ENCODE assay signal across 8 mouse cellular contexts in genomic region chr6:28260425-28261191, GRCm38 (mm10).
DNase-seq lines count a peak whose midpoint lies in the region; ATAC-seq and TF ChIP-seq lines count a peak whose summit lies in the region.

No protein-coding gene starts in this region.

- no peaks in the 10 kb centered on the region for H3K9me3 ChIP-seq in hindbrain, embryonic 14.5 days (ENCODE audit: control insufficient read depth, low read length)
- H3K9me3 ChIP-seq in limb, embryonic 14.5 days (ENCODE audit: control insufficient read depth, low read length): no peaks in the 10 kb centered on the region
- no peaks in the 10 kb centered on the region for H3K9me3 ChIP-seq in midbrain, embryonic 15.5 days

- peaks cover 19% of the 10 kb centered on the region for H3K36me3 ChIP-seq in hindbrain, embryonic 14.5 days (replicated peaks; ENCODE audit: control insufficient read depth, insufficient read depth)
- peaks cover 7% of the 10 kb centered on the region; the same call in 1 of the 2 replicates for H3K36me3 ChIP-seq in limb, embryonic 14.5 days (ENCODE audit: control insufficient read depth, insufficient read depth, low read length)
- 0 out of 2 replicates have a peak, but pooled peaks cover 8% of the 10 kb centered on the region for H3K36me3 ChIP-seq in midbrain, embryonic 15.5 days (replicated peaks)
- H3K36me3 ChIP-seq in splenic B cell, adult 2 months (ENCODE audit: control insufficient read depth, insufficient read depth, low read length, poor library complexity, severe bottlenecking): no peaks in the 10 kb centered on the region; the same call in 1 of the 2 replicates

- H3K27ac ChIP-seq in brown adipose tissue, adult 24 weeks (replicated peaks; ENCODE audit: low read depth, low read length): 0 out of 2 replicates have a peak overlapping the region, but pooled peaks have one; percentile 63
- peak overlapping the region; percentile 78 for H3K27ac ChIP-seq in hindbrain, embryonic 14.5 days
- peak overlapping the region; percentile 78; the same call in 1 of the 2 replicates for H3K27ac ChIP-seq in limb, embryonic 14.5 days (replicated peaks; ENCODE audit: low read depth, low read length)
- H3K27ac ChIP-seq in midbrain, embryonic 15.5 days: peak overlapping the region; percentile 82

- intact Hi-C loops in gastrocnemius, postnatal 14 days (cut with DNase I; ENCODE audit: low total_unique reads): loop anchor here (10.0 kb wide), 1 partner anchor 214 kb away; the partner anchor contains the start of gene Snd1

- H3K4me1 ChIP-seq in brown adipose tissue, adult 24 weeks (ENCODE audit: control insufficient read depth, insufficient read depth, insufficient read length, low read length): peaks cover 5% of the 10 kb centered on the region; the same call in 1 of the 2 replicates
- peaks cover 10% of the 10 kb centered on the region for H3K4me1 ChIP-seq in hindbrain, embryonic 14.5 days (replicated peaks; ENCODE audit: control insufficient read depth, insufficient read depth, low read length)
- peaks cover 8% of the 10 kb centered on the region; the same call in 1 of the 2 replicates for H3K4me1 ChIP-seq in limb, embryonic 14.5 days (ENCODE audit: control insufficient read depth, insufficient read depth, low read length)
- peaks cover 11% of the 10 kb centered on the region for H3K4me1 ChIP-seq in midbrain, embryonic 15.5 days

- TF ChIP-seq POLR2A in limb, embryonic 14.5 days (IDR thresholded peaks at IDR 0.05; ENCODE audit: borderline replicate concordance, extremely low read depth, insufficient read depth, insufficient read length): no peak

- under 1% methylated on average over 63 of the region's 64 CpGs for WGBS in hindbrain, embryonic 14.5 days
- 1% methylated on average over 48 of the region's 64 CpGs for WGBS in limb, embryonic 14.5 days
- 1% methylated on average over 63 of the region's 64 CpGs for WGBS in midbrain, embryonic 15.5 days

- peak; percentile 58 for ATAC-seq in erythroid progenitor cell, adult 5-6 weeks (replicated peaks; ENCODE audit: low FRiP score, poor library complexity, severe bottlenecking)
- ATAC-seq in hindbrain, embryonic 14.5 days (ENCODE audit: low FRiP score): peak; percentile 17
- ATAC-seq in limb, embryonic 14.5 days (ENCODE audit: low FRiP score, low read depth): peak; percentile 17; the same call in 1 of the 2 replicates
- peak; percentile 48 for ATAC-seq in midbrain, embryonic 15.5 days (replicated peaks)

- peak; percentile 27 for DNase-seq in gastrocnemius, postnatal 14 days
- DNase-seq in gastrocnemius, adult 8-10 months (ENCODE audit: low spot score in 2 of 2): no peak
- DNase-seq in hindbrain, embryonic 14.5 days (ENCODE audit: low spot score): peak; percentile 46
- no peak for DNase-seq in limb, embryonic 14.5 days (ENCODE audit: low spot score)
- peak; percentile 38 for DNase-seq in splenic B cell, adult 2 months (ENCODE audit: low read depth, low spot score)

- H3K4me3 ChIP-seq in brown adipose tissue, adult 24 weeks (ENCODE audit: insufficient read depth, low read depth, low read length): peak overlapping the region; percentile 97
- H3K4me3 ChIP-seq in hindbrain, embryonic 14.5 days (replicated peaks; ENCODE audit: low read length): peak overlapping the region; percentile 83
- peak overlapping the region; percentile 85 for H3K4me3 ChIP-seq in limb, embryonic 14.5 days (replicated peaks; ENCODE audit: low read length)
- H3K4me3 ChIP-seq in midbrain, embryonic 15.5 days: peak overlapping the region; percentile 74

- H3K9ac ChIP-seq in hindbrain, embryonic 14.5 days: peak overlapping the region; percentile 77
- peak overlapping the region; percentile 74 for H3K9ac ChIP-seq in limb, embryonic 14.5 days (ENCODE audit: low read depth, low read length, severe bottlenecking)
- peak overlapping the region; percentile 47 for H3K9ac ChIP-seq in midbrain, embryonic 15.5 days

- H3K4me2 ChIP-seq in hindbrain, embryonic 14.5 days (replicated peaks): peak overlapping the region; percentile 85
- peak overlapping the region; percentile 89 for H3K4me2 ChIP-seq in limb, embryonic 14.5 days (replicated peaks; ENCODE audit: low read depth, low read length, severe bottlenecking)
- H3K4me2 ChIP-seq in midbrain, embryonic 15.5 days: peak overlapping the region; percentile 62

- no peaks in the 10 kb centered on the region for H3K27me3 ChIP-seq in hindbrain, embryonic 14.5 days (ENCODE audit: control insufficient read depth, insufficient read depth, low read length)
- H3K27me3 ChIP-seq in limb, embryonic 14.5 days (ENCODE audit: control insufficient read depth, insufficient read depth, low read length): no peaks in the 10 kb centered on the region
- H3K27me3 ChIP-seq in midbrain, embryonic 15.5 days (replicated peaks): no peaks in the 10 kb centered on the region
- H3K27me3 ChIP-seq in splenic B cell, adult 2 months (ENCODE audit: control insufficient read depth, insufficient read depth, low read length, poor library complexity, severe bottlenecking): no peaks in the 10 kb centered on the region

Comparison
In these comparisons a context has a peak if more than half of its experiments do, and no peak if none do; other contexts are left out.
1. DNase-seq: peak in gastrocnemius, postnatal 14 days (single experiment), hindbrain, embryonic 14.5 days (single experiment) and splenic B cell, adult 2 months (single experiment); none in gastrocnemius, adult 8-10 months (0 of 2) and limb, embryonic 14.5 days (single experiment).
2. Peak in every context shown above with its lines, with median percentiles within 50 percentile points of each other: H3K27ac ChIP-seq, H3K4me3 ChIP-seq, ATAC-seq, H3K4me2 ChIP-seq and H3K9ac ChIP-seq.